Mouse (Mus musculus) heart, adult 8-10 months (tissue): Measurements from ENCODE around the gene Pyroxd1. TPM values are rescaled to one million over a fixed set of nuclear protein-coding genes. Genes with fewer than 3 reads are reported as not detected.

Experiments used
- DNase-seq: peaks from one replicate; pipeline ENCODE4 v3.0.0; 2022; ENCODE audit warnings: low spot score
- total RNA-seq, 4 experiments: library from RNA; stranded (reverse); gene quantifications; 2 replicates each; pipeline ENCODE4 v1.2.4; 2022

The Pyroxd1 gene
- total RNA-seq, 4 experiments from 2014 or later, result 8.7 to 11.1 (median 10.3) TPM

GRCm38 (mm10) chr6:142369568-142369967 lies 24.1 kb downstream of the Pyroxd1 start:
- DNase-seq, result no peak

DNA sequence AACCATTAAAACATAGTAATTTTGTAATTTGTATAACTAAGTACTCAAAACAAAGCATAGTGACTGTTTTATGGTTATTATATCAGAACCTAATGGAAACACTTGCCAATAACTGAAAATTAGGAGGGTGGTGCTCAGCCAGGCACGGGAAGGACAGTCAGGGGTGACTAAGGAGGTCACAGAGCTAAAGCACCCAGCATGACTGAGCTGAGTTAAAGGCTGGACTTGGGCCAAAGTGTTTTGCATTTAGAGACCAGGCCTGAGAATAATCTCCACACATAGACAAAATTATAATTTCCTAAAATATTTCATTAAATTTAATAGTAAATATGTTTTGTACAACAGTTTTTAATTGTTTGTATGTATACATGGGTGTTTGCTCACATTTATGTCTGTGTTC lies 31.6 kb downstream of the Pyroxd1 start:
- no peak for DNase-seq

DNA sequence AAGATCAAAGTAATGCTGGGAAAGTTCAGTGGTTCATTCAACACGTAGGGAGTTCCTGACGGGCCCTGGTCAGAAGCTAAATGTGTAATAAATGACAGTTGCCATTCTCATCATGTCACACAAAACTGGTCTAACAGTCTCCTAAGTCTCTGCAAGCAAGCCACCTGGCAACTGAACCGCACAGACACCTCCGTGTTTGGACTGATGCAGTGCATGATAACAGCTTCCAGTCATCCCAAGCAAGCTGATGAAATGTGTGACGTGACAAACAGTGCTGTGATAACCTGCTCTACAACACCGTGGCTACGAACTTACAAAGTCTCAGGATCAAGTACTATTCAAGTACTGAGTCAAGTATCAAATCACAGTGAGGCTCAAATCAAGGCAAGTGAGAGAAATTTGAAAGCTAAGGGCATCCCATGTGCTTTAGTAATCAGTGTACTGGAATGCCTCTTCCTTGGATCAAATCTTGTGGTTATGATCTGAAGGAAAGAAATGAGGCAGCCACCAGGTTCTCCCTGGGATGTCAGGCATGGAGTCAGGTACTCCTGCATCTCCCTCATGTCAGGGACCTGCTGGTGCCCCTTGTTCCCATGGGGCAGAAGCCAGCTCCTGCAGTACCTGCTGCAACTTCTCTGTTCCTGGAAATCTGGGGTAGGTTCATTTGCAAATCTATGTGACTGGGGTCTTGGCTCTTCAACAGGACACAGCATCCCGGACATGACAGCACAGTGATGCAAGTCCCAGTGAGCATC lies 33.3 kb downstream of the Pyroxd1 start:
- no peak for DNase-seq

DNA sequence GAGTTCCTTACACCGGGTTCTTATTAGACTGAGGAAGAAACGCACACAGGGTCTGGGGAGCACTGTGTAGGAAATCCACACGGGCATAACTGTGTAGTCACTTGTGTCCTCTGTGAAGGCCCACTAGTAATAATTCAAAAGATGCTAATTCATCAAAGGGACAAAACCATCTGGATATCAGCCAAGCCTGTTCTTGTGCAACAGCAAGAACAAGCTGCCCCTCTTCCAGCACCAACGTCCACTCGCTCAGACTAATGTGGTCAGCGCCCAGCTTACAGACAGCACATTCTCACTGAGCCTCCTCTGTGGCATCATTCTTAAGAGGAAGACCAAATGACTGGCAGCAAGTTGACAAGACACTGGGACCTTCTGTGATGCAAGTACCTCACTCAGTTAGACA lies 34.5 kb downstream of the Pyroxd1 start:
- DNase-seq, result no peak

DNA sequence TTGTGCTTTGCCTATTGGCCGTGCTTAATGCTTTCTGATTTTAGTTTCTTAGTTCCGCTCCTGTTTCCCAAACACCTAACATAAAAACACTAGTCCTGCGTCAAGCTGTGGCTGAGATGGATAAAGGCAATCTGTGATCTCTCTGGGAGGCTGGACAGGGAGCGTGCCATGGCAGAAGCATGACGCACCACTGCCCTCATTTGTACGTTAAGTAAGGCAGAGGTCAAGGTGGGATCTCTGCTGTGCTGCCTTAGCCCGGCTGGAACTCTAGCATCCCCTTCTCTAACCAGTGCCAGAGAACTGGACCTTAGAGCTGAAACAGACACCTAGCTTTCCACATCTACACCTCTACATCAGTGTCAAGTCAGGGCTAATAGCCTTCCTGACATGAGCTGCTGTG lies 36.2 kb downstream of the Pyroxd1 start:
- DNase-seq, result no peak

DNA sequence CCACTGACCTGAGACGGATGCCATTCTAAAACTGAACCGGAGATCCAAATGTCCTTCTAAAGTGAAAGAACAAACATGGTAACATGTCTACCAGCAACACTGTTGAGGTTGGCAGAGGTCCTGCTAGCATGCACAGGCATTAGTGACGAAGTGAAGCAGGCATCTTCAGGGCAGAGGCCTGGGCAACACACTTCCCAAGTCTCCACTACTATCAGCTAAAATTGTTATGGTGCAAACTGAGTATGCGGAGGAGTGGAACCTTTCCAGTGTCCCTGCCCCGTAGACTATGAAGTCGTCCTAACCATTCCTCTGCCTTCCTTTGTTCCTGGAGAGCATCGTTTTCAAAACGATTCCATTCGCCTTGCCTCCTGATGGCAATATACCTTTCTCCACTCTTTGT lies 39.1 kb downstream of the Pyroxd1 start:
- no peak for DNase-seq

GRCm38 (mm10) chr6:142386285-142387010 lies 41.0 kb downstream of the Pyroxd1 start:
- no peak for DNase-seq

DNA sequence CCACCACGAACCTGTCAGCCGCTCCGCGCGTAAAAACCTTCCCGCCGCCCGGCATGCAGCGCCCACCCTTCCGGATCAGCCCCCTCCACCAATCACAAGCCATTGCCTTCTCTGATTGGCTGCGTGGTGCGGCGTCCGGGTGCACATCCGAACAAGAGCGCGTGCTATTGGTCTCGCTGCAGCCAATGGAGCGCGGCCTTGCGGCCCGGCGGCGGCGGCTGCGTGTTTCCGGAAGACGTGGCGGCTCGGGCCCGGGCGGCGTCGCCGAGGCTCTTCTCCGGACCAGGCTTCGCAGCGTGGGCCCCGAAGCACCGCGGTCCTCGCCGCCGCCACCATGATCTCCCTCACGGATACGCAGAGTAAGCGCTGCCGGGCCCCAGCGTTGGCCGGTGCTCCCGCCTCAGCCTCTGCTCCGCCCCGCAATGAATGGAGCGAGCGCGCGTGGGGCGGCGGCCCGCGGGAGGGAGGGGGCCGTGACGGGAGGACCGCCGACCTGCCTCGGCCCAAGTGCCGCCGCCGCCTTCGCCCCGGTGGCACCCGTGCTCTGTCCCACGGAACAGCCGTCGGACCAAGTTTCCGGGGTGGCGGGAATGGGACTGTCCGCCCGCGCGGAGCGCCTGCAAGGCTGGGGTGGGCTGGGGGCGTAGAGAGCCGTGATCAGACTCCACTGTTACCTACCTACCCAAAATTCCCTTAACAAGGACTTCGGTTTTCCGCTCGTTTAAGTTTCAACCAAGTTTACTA lies 41.7 kb downstream of the Pyroxd1 start, which contains the start of the genes Recql and Golt1b:
Recql (minus strand) TSS at position 77 of the 744 bp plus-strand sequence.
Golt1b (plus strand) TSS at position 211 of the 744 bp plus-strand sequence.
- DNase-seq, result peak; percentile 98

- DNase-seq, result no peak
Observed at GRCm38 (mm10) chr6:142387755-142388271, 42.4 kb downstream of the Pyroxd1 start.

GRCm38 (mm10) chr6:142389101-142389500 lies 43.6 kb downstream of the Pyroxd1 start:
- no peak for DNase-seq

GRCm38 (mm10) chr6:142392312-142392711 lies 46.9 kb downstream of the Pyroxd1 start:
- no peak for DNase-seq

DNA sequence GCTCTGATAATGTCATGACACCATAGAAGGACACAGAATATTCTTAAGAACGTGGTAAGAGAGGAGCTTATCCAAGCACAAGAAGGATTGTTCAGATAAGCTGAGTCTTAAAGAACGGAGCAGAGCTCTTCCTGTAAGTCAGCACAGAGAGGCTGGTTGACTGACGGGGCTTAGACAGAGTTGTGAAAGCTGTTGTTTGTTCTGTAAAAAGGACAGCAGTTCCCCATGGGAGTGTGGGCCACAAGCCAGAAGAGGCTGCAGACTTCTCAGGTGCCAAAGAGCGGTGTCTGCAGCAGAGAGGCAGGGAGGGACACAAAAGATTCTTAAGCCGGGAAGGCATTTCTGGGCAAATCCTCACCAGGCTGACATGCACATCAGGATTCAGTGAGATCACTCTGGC lies 49.2 kb downstream of the Pyroxd1 start:
- no peak for DNase-seq

GRCm38 (mm10) chr6:142395756-142396155 lies 50.3 kb downstream of the Pyroxd1 start:
- DNase-seq, result no peak

GRCm38 (mm10) chr6:142411140-142411539 lies 65.7 kb downstream of the Pyroxd1 start:
- no peak for DNase-seq

Other genes with a start within 250 kb of the Pyroxd1 start
- gene Slco1a6, start 137.1 kb upstream of the Pyroxd1 start, total RNA-seq, result not detected
- not detected for gene Iapp, start 47.2 kb upstream of the Pyroxd1 start, total RNA-seq
- gene Slco1a5, start 22.7 kb upstream of the Pyroxd1 start, total RNA-seq, result not detected
- gene Recql, start 41.4 kb downstream of the Pyroxd1 start, total RNA-seq, result 1 to 10 TPM; 6.1 to 9.6 (median 7.8) TPM
- gene Golt1b, start 41.6 kb downstream of the Pyroxd1 start, total RNA-seq, result 10 to 100 TPM; 13.9 to 18.7 (median 15.4) TPM
- not detected for gene Spx, start 67.8 kb downstream of the Pyroxd1 start, total RNA-seq
- gene Gys2, start 127.5 kb downstream of the Pyroxd1 start, total RNA-seq, result not detected
- gene Ldhb, start 162.3 kb downstream of the Pyroxd1 start, total RNA-seq, result 1,000 to 10,000 TPM; 3,276 to 3,540 (median 3,455) TPM
- gene Kcnj8, start 226.0 kb downstream of the Pyroxd1 start, total RNA-seq, result 10 to 100 TPM; 16.2 to 25.0 (median 18.3) TPM